8 mouse cellular contexts compared by ENCODE assay signal in genomic region chr5:24360792-24361454, GRCm38 (mm10). TPM values are rescaled to one million over a fixed set of nuclear protein-coding genes. Genes with fewer than 3 reads are reported as not detected.
DNase-seq lines count a peak whose midpoint lies in the region; ATAC-seq and TF ChIP-seq lines count a peak whose summit lies in the region.

No protein-coding gene starts in this region.

- peak; percentile 61 to 76 for DNase-seq in urinary bladder, adult 18-20 months (ENCODE audit: low spot score in 2 of 2)
- DNase-seq in urinary bladder, postnatal 10 days (ENCODE audit: low spot score): no peak
- peak; percentile 86 for DNase-seq in embryo, embryonic 9.5 days (ENCODE audit: extremely low spot score)
- DNase-seq in heart, adult 2 months: peak; percentile 83 to 86
- DNase-seq in kidney, adult 18-20 months: peak; percentile 86
- peak; percentile 65 to 82 for DNase-seq in spleen, postnatal 10 days (ENCODE audit: low spot score in 2 of 2)

- no peaks in the 10 kb centered on the region for H3K9me3 ChIP-seq in limb, embryonic 12.5 days
- H3K9me3 ChIP-seq in midbrain, embryonic 15.5 days: no peaks in the 10 kb centered on the region

- H3K27ac ChIP-seq in heart, adult 2 months: peak overlapping the region; percentile 60
- no peak overlapping the region for H3K27ac ChIP-seq in limb, embryonic 12.5 days
- H3K27ac ChIP-seq in midbrain, embryonic 15.5 days: no peak overlapping the region

- H3K4me3 ChIP-seq in heart, adult 2 months: no peak overlapping the region
- no peak overlapping the region for H3K4me3 ChIP-seq in limb, embryonic 12.5 days (replicated peaks)
- H3K4me3 ChIP-seq in midbrain, embryonic 15.5 days: no peak overlapping the region

- no peaks in the 10 kb centered on the region for H3K79me2 ChIP-seq in heart, adult 2 months (replicated peaks; ENCODE audit: control insufficient read depth, insufficient read depth, low read length)

- H3K27me3 ChIP-seq in heart, adult 2 months (ENCODE audit: control insufficient read depth, insufficient read depth, low read length): no peaks in the 10 kb centered on the region
- H3K27me3 ChIP-seq in limb, embryonic 12.5 days: peaks cover 8% of the 10 kb centered on the region; the same call in 1 of the 2 replicates
- H3K27me3 ChIP-seq in midbrain, embryonic 15.5 days (replicated peaks): no peaks in the 10 kb centered on the region

- TF ChIP-seq EP300 in heart, adult 2 months (IDR thresholded peaks at IDR 0.05; ENCODE audit: insufficient read depth, low read depth, low read length): peak; percentile 90

- H3K36me3 ChIP-seq in heart, adult 2 months (ENCODE audit: control insufficient read depth, insufficient read depth, low read length): no peaks in the 10 kb centered on the region
- H3K36me3 ChIP-seq in limb, embryonic 12.5 days: no peaks in the 10 kb centered on the region
- no peaks in the 10 kb centered on the region for H3K36me3 ChIP-seq in midbrain, embryonic 15.5 days (replicated peaks)

- no peak; the same call in 1 of the 2 replicates for TF ChIP-seq CTCF in heart, adult 2 months (IDR thresholded peaks at IDR 0.05)

- ATAC-seq in limb, embryonic 12.5 days (ENCODE audit: insufficient number of reproducible peaks, insufficient read depth, low FRiP score, low TSS enrichment, low read depth): peak; percentile 50; the same call in 1 of the 2 replicates
- ATAC-seq in midbrain, embryonic 15.5 days (replicated peaks): peak; percentile 78

- 3% methylated on average over 7 of the region's 7 CpGs for WGBS in heart, adult 2 months
- WGBS in limb, embryonic 12.5 days: under 1% methylated on average over 7 of the region's 7 CpGs
- WGBS in midbrain, embryonic 15.5 days: 0% methylated on average over 7 of the region's 7 CpGs

- intact Hi-C loops in heart, adult 2 months (cut with DNase I): loop anchor here (1.0 kb wide), 2 partner anchors 95 to 100 kb away; no protein-coding TSS in a partner anchor

- no peak overlapping the region for H3K9ac ChIP-seq in heart, adult 2 months (ENCODE audit: low read depth, low read length)
- no peak overlapping the region for H3K9ac ChIP-seq in limb, embryonic 12.5 days (replicated peaks)
- 0 out of 2 replicates have a peak overlapping the region, but pooled peaks have one; percentile 17 for H3K9ac ChIP-seq in midbrain, embryonic 15.5 days

- H3K4me1 ChIP-seq in heart, adult 2 months (ENCODE audit: control insufficient read depth, insufficient read depth, low read length): peaks cover 7% of the 10 kb centered on the region
- H3K4me1 ChIP-seq in limb, embryonic 12.5 days (replicated peaks): peaks cover 6% of the 10 kb centered on the region; the same call in 1 of the 2 replicates
- peaks cover 7% of the 10 kb centered on the region for H3K4me1 ChIP-seq in midbrain, embryonic 15.5 days

- H3K4me2 ChIP-seq in limb, embryonic 12.5 days: no peak overlapping the region
- no peak overlapping the region for H3K4me2 ChIP-seq in midbrain, embryonic 15.5 days

- TF ChIP-seq POLR2A in heart, adult 2 months (IDR thresholded peaks at IDR 0.05; ENCODE audit: insufficient read depth, low read depth, low read length): no peak

RNA-seq across cellular contexts. Expression of gene Nos3, which starts 3.7 kb away (rescaled TPM):
- total RNA-seq in heart, adult 2 months (2021): 10 to 100 TPM; 23.5 to 24.4 TPM
- polyA plus RNA-seq in heart, adult 2 months (2012; rRNA removed): 26.3 and 30.7 TPM in 2 replicates
- 5.2 and 6.1 TPM in 2 replicates for polyA plus RNA-seq in limb, embryonic 12.5 days (2016; fragmentation: Nextera tagmentation; extraction: Ambion mirVana)
- 10.9 and 11.9 TPM in 2 replicates for polyA plus RNA-seq in midbrain, embryonic 15.5 days (2015; fragmentation: Nextera tagmentation; extraction: Ambion mirVana)

RNA-seq across cellular contexts. Expression of gene Kcnh2, which starts 9.5 kb away (rescaled TPM):
- total RNA-seq in heart, adult 2 months (2021): 10 to 100 TPM; 59.3 to 68.5 TPM
- 119 and 121 TPM in 2 replicates for polyA plus RNA-seq in heart, adult 2 months (2012; rRNA removed)
- polyA plus RNA-seq in limb, embryonic 12.5 days (2016; fragmentation: Nextera tagmentation; extraction: Ambion mirVana): 4.9 and 5.4 TPM in 2 replicates
- 11.8 and 13.9 TPM in 2 replicates for polyA plus RNA-seq in midbrain, embryonic 15.5 days (2015; fragmentation: Nextera tagmentation; extraction: Ambion mirVana)

RNA-seq across cellular contexts. Expression of gene Atg9b, which starts 31.0 kb away (rescaled TPM):
- 1 to 10 TPM in 1 of 2 experiments, under 1 TPM in 1; 0.89 to 1.1 TPM for total RNA-seq in heart, adult 2 months (2021)
- 2.2 and 2.3 TPM in 2 replicates for polyA plus RNA-seq in heart, adult 2 months (2012; rRNA removed)
- 0.46 and 0.47 TPM in 2 replicates for polyA plus RNA-seq in limb, embryonic 12.5 days (2016; fragmentation: Nextera tagmentation; extraction: Ambion mirVana)
- 2.3 and 2.9 TPM in 2 replicates for polyA plus RNA-seq in midbrain, embryonic 15.5 days (2015; fragmentation: Nextera tagmentation; extraction: Ambion mirVana)

RNA-seq across cellular contexts. Expression of gene Abcb8, which starts 32.5 kb away (rescaled TPM):
- total RNA-seq in heart, adult 2 months (2021): 10 to 100 TPM; 81.2 to 89.8 TPM
- polyA plus RNA-seq in heart, adult 2 months (2012; rRNA removed): 148 and 151 TPM in 2 replicates
- polyA plus RNA-seq in limb, embryonic 12.5 days (2016; fragmentation: Nextera tagmentation; extraction: Ambion mirVana): 41.6 and 42.9 TPM in 2 replicates
- polyA plus RNA-seq in midbrain, embryonic 15.5 days (2015; fragmentation: Nextera tagmentation; extraction: Ambion mirVana): 57.1 and 60.0 TPM in 2 replicates

RNA-seq across cellular contexts. Expression of gene Asic3, which starts 52.3 kb away (rescaled TPM):
- total RNA-seq in heart, adult 2 months (2021): under 1 TPM in 1 of 2 experiments, not detected in 1; 0.14 TPM
- 0.32 and 0.59 TPM in 2 replicates for polyA plus RNA-seq in heart, adult 2 months (2012; rRNA removed)
- 1.2 and 1.7 TPM in 2 replicates for polyA plus RNA-seq in limb, embryonic 12.5 days (2016; fragmentation: Nextera tagmentation; extraction: Ambion mirVana)
- polyA plus RNA-seq in midbrain, embryonic 15.5 days (2015; fragmentation: Nextera tagmentation; extraction: Ambion mirVana): 0.20 and 0.35 TPM in 2 replicates
